Mouse (Mus musculus): ENCODE measurements around the gene Enah.

Enah gene

DNA sequence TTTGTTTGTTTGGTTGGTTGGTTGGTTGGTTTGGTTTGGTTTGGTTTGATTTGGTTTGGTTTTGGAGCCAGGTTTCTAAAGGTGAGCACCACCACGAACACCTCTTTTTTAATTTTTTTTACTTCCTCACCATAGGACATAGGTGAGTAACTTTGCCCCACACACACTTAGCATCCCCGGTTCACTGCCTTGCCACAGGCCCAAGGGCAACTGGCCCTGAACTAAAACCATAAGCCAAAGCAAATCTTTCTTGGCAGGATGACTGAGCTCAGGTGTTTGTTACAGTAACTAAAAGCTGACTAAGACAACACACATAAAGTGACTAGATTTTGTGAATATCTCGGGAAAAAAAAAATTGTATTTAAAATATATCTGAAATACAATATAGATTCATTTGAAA lies 172.4 kb downstream of the Enah start:
- no peak for DNase-seq (ENCODE audit: inconsistent ontology term)

Measured in Muller cell, postnatal 12 days (primary cell).